Mouse (Mus musculus): Measurements from ENCODE around the gene Fastkd5. TPM values are rescaled to one million over a fixed set of nuclear protein-coding genes. Genes with fewer than 3 reads are reported as not detected.
A peak's percentile ranks its signal among the peaks of the same experiment; 100 is the strongest.

Fastkd5 gene
- polyA plus RNA-seq, 1 experiment from 2014 or later = 10.2 TPM

- no peaks in the 10 kb centered on the region for H3K9me3 ChIP-seq (replicated peaks; ENCODE audit: control insufficient read depth, low read length, poor library complexity, severe bottlenecking)
- H3K4me3 ChIP-seq (ENCODE audit: low read depth, low read length) = no peak overlapping the region
- H3K27ac ChIP-seq (ENCODE audit: low read length) = no peak overlapping the region
- no peak overlapping the region for H3K4me2 ChIP-seq (ENCODE audit: low read length)
- peaks cover 14% of the 10 kb centered on the region for H3K36me3 ChIP-seq (ENCODE audit: control insufficient read depth, insufficient read depth, low read length)
- no peak overlapping the region for H3K9ac ChIP-seq (ENCODE audit: low read depth, low read length)
- peaks cover 37% of the 10 kb centered on the region for H3K27me3 ChIP-seq (ENCODE audit: control insufficient read depth, insufficient read depth, low read depth, low read length)
- ATAC-seq = no peak
- WGBS = 82% methylated on average over 6 of the region's 6 CpGs
- H3K4me1 ChIP-seq (ENCODE audit: control insufficient read depth, insufficient read depth, low read length) = peaks cover 20% of the 10 kb centered on the region; the same call in 1 of the 2 replicates
These were observed 9.4 kb upstream of the Fastkd5 start for GRCm38 (mm10) chr2:130639276-130639675.

- no peak overlapping the region for H3K4me2 ChIP-seq (ENCODE audit: low read length)
- H3K27me3 ChIP-seq (ENCODE audit: control insufficient read depth, insufficient read depth, low read depth, low read length) = peaks cover 37% of the 10 kb centered on the region
- no peaks in the 10 kb centered on the region for H3K9me3 ChIP-seq (replicated peaks; ENCODE audit: control insufficient read depth, low read length, poor library complexity, severe bottlenecking)
- H3K36me3 ChIP-seq (ENCODE audit: control insufficient read depth, insufficient read depth, low read length) = peaks cover 14% of the 10 kb centered on the region
- no peak overlapping the region for H3K9ac ChIP-seq (ENCODE audit: low read depth, low read length)
- 36% methylated on average over 16 of the region's 16 CpGs for WGBS
- H3K27ac ChIP-seq (ENCODE audit: low read length) = no peak overlapping the region
- no peak for ATAC-seq
- H3K4me1 ChIP-seq (ENCODE audit: control insufficient read depth, insufficient read depth, low read length) = peaks cover 19% of the 10 kb centered on the region; the same call in 1 of the 2 replicates
- no peak overlapping the region for H3K4me3 ChIP-seq (ENCODE audit: low read depth, low read length)
These were observed 8.3 kb upstream of the Fastkd5 start for GRCm38 (mm10) chr2:130638101-130638611.

- Histone ChIP-seq H3K4me2 (ENCODE audit: low read length) (no peak overlapping the region), H3K4me3 (ENCODE audit: low read depth, low read length) (no peak overlapping the region), H3K9ac (ENCODE audit: low read depth, low read length) (0 out of 2 replicates have a peak overlapping the region, but pooled peaks have one; percentile 14), H3K27me3 (ENCODE audit: control insufficient read depth, insufficient read depth, low read depth, low read length) (peaks cover 37% of the 10 kb centered on the region), H3K9me3 (replicated peaks; ENCODE audit: control insufficient read depth, low read length, poor library complexity, severe bottlenecking) (no peaks in the 10 kb centered on the region), H3K27ac (ENCODE audit: low read length) (no peak overlapping the region), H3K4me1 (ENCODE audit: control insufficient read depth, insufficient read depth, low read length) (peaks cover 8% of the 10 kb centered on the region; the same call in 1 of the 2 replicates), H3K36me3 (ENCODE audit: control insufficient read depth, insufficient read depth, low read length) (peaks cover 14% of the 10 kb centered on the region)
- ATAC-seq = no peak
- WGBS = 19% methylated on average over 21 of the region's 21 CpGs
These were observed 6.0 kb upstream of the Fastkd5 start for GRCm38 (mm10) chr2:130635847-130636246.

- Histone ChIP-seq H3K4me3 (ENCODE audit: low read depth, low read length) (0 out of 2 replicates have a peak overlapping the region, but pooled peaks have one; percentile 16), H3K27me3 (ENCODE audit: control insufficient read depth, insufficient read depth, low read depth, low read length) (peaks cover 37% of the 10 kb centered on the region), H3K4me1 (ENCODE audit: control insufficient read depth, insufficient read depth, low read length) (peaks cover 8% of the 10 kb centered on the region; the same call in 1 of the 2 replicates), H3K9me3 (replicated peaks; ENCODE audit: control insufficient read depth, low read length, poor library complexity, severe bottlenecking) (no peaks in the 10 kb centered on the region), H3K4me2 (ENCODE audit: low read length) (peak overlapping the region; percentile 29), H3K27ac (ENCODE audit: low read length) (no peak overlapping the region), H3K36me3 (ENCODE audit: control insufficient read depth, insufficient read depth, low read length) (peaks cover 14% of the 10 kb centered on the region), H3K9ac (ENCODE audit: low read depth, low read length) (peak overlapping the region; percentile 44; the same call in 1 of the 2 replicates)
- ATAC-seq = no peak
- 7% methylated on average over 38 of the region's 38 CpGs for WGBS
These were observed 5.0 kb upstream of the Fastkd5 start for GRCm38 (mm10) chr2:130634739-130635411.

GRCm38 (mm10) chr2:130634006-130634738 is 4.3 kb upstream of the Fastkd5 start:
- Histone ChIP-seq H3K4me2 (ENCODE audit: low read length) (peak overlapping the region; percentile 29; the same call in 1 of the 2 replicates), H3K4me3 (ENCODE audit: low read depth, low read length) (no peak overlapping the region), H3K4me1 (ENCODE audit: control insufficient read depth, insufficient read depth, low read length) (peaks cover 9% of the 10 kb centered on the region), H3K9me3 (replicated peaks; ENCODE audit: control insufficient read depth, low read length, poor library complexity, severe bottlenecking) (no peaks in the 10 kb centered on the region), H3K27me3 (ENCODE audit: control insufficient read depth, insufficient read depth, low read depth, low read length) (peaks cover 36% of the 10 kb centered on the region), H3K36me3 (ENCODE audit: control insufficient read depth, insufficient read depth, low read length) (peaks cover 14% of the 10 kb centered on the region), H3K27ac (ENCODE audit: low read length) (no peak overlapping the region), H3K9ac (ENCODE audit: low read depth, low read length) (no peak overlapping the region)
- peak; percentile 10; the same call in 1 of the 2 replicates for ATAC-seq
- 10% methylated on average over 13 of the region's 14 CpGs for WGBS

GRCm38 (mm10) chr2:130632887-130633675 is 3.3 kb upstream of the Fastkd5 start:
- peaks cover 33% of the 10 kb centered on the region for H3K27me3 ChIP-seq (ENCODE audit: control insufficient read depth, insufficient read depth, low read depth, low read length)
- peaks cover 14% of the 10 kb centered on the region for H3K36me3 ChIP-seq (ENCODE audit: control insufficient read depth, insufficient read depth, low read length)
- H3K9me3 ChIP-seq (replicated peaks; ENCODE audit: control insufficient read depth, low read length, poor library complexity, severe bottlenecking) = no peaks in the 10 kb centered on the region
- peaks cover 20% of the 10 kb centered on the region for H3K4me1 ChIP-seq (ENCODE audit: control insufficient read depth, insufficient read depth, low read length)
- H3K9ac ChIP-seq (ENCODE audit: low read depth, low read length) = no peak overlapping the region
- H3K4me3 ChIP-seq (ENCODE audit: low read depth, low read length) = no peak overlapping the region
- H3K27ac ChIP-seq (ENCODE audit: low read length) = no peak overlapping the region
- 32% methylated on average over 5 of the region's 5 CpGs for WGBS
- no peak overlapping the region for H3K4me2 ChIP-seq (ENCODE audit: low read length)
- ATAC-seq = no peak

- 42% methylated on average over 1 of the region's 1 CpGs for WGBS
- no peak for ATAC-seq
- no peak overlapping the region for H3K4me2 ChIP-seq (ENCODE audit: low read length)
These were observed 2.6 kb upstream of the Fastkd5 start for GRCm38 (mm10) chr2:130632416-130632815.

GRCm38 (mm10) chr2:130629080-130629838 is 568 bp downstream of the Fastkd5 start:
- Histone ChIP-seq H3K9me3 (replicated peaks; ENCODE audit: control insufficient read depth, low read length, poor library complexity, severe bottlenecking) (no peaks in the 10 kb centered on the region), H3K4me2 (ENCODE audit: low read length) (peak overlapping the region; percentile 95), H3K27ac (ENCODE audit: low read length) (peak overlapping the region; percentile 58; the same call in 1 of the 2 replicates), H3K9ac (ENCODE audit: low read depth, low read length) (peak overlapping the region; percentile 83), H3K27me3 (ENCODE audit: control insufficient read depth, insufficient read depth, low read depth, low read length) (no peaks in the 10 kb centered on the region; the same call in none of the 2 replicates), H3K4me3 (ENCODE audit: low read depth, low read length) (peak overlapping the region; percentile 71), H3K36me3 (ENCODE audit: control insufficient read depth, insufficient read depth, low read length) (peaks cover 3% of the 10 kb centered on the region; the same call in 1 of the 2 replicates), H3K4me1 (ENCODE audit: control insufficient read depth, insufficient read depth, low read length) (peaks cover 12% of the 10 kb centered on the region)
- peak; percentile 63 for ATAC-seq
- 3% methylated on average over 37 of the region's 37 CpGs for WGBS

More at GRCm38 (mm10) chr2:130632416-130632815, 2.6 kb upstream of the Fastkd5 start:
- H3K9ac ChIP-seq (ENCODE audit: low read depth, low read length) = no peak overlapping the region
- peaks cover 27% of the 10 kb centered on the region for H3K27me3 ChIP-seq (ENCODE audit: control insufficient read depth, insufficient read depth, low read depth, low read length)
- H3K4me1 ChIP-seq (ENCODE audit: control insufficient read depth, insufficient read depth, low read length) = peaks cover 21% of the 10 kb centered on the region
- peaks cover 14% of the 10 kb centered on the region for H3K36me3 ChIP-seq (ENCODE audit: control insufficient read depth, insufficient read depth, low read length)
- H3K9me3 ChIP-seq (replicated peaks; ENCODE audit: control insufficient read depth, low read length, poor library complexity, severe bottlenecking) = no peaks in the 10 kb centered on the region
- no peak overlapping the region for H3K27ac ChIP-seq (ENCODE audit: low read length)
- no peak overlapping the region for H3K4me3 ChIP-seq (ENCODE audit: low read depth, low read length)
